Mouse (Mus musculus) hindbrain, embryonic 16.5 days (tissue): Measurements from ENCODE around the gene Mtmr3. TPM values are rescaled to one million over a fixed set of nuclear protein-coding genes. Genes with fewer than 3 reads are reported as not detected.

Experiments
- ATAC-seq: fragments of 200-750 bp; cut with Nextera tagmentation; 2 replicates; pipeline ENCODE4 v1.8.0; 2017; ENCODE audit warnings: moderate TSS enrichment, moderate library complexity
- H3K27ac ChIP-seq: fragments of 300-500 bp; sonication (generic); 2 replicates; pipeline ENCODE4 v1.5.1; 2014; ENCODE audit warnings: low read depth, mild to moderate bottlenecking, control low read depth, low read length, moderate library complexity
- H3K27me3 ChIP-seq: fragments of 300-500 bp; sonication (generic); replicated peaks from 2 replicates; pipeline ENCODE4 v1.6.1; 2014; ENCODE audit warnings: low read length; ENCODE audit not compliant: control insufficient read depth, insufficient read depth
- H3K36me3 ChIP-seq: fragments of 300-500 bp; sonication (generic); 2 replicates; pipeline ENCODE4 v1.6.1; 2014; ENCODE audit warnings: mild to moderate bottlenecking, low read length, moderate library complexity, mixed read lengths; ENCODE audit not compliant: control insufficient read depth, insufficient read depth
- H3K4me1 ChIP-seq: fragments of 300-500 bp; sonication (generic); 2 replicates; pipeline ENCODE4 v1.6.1; 2014; ENCODE audit warnings: low read depth, low read length; ENCODE audit not compliant: control insufficient read depth, insufficient read depth
- H3K4me2 ChIP-seq: fragments of 300-500 bp; sonication (generic); 2 replicates; pipeline ENCODE4 v1.6.1; 2014; ENCODE audit warnings: mild to moderate bottlenecking, low read length, control low read depth, moderate library complexity
- H3K4me3 ChIP-seq: fragments of 300-500 bp; sonication (generic); 2 replicates; pipeline ENCODE4 v1.5.1; 2014; ENCODE audit warnings: mild to moderate bottlenecking, low read length, control low read depth, moderate library complexity
- H3K9ac ChIP-seq: fragments of 300-500 bp; sonication (generic); 2 replicates; pipeline ENCODE4 v1.6.1; 2014; ENCODE audit warnings: low read depth, mild to moderate bottlenecking, control low read depth, low read length, moderate library complexity
- H3K9me3 ChIP-seq: fragments of 300-500 bp; sonication (generic); 2 replicates; pipeline ENCODE4 v1.6.1; 2014; ENCODE audit warnings: mild to moderate bottlenecking, low read length, moderate library complexity; ENCODE audit not compliant: control insufficient read depth
- WGBS: fragments of 180-500 bp; shearing (Covaris S2); extraction: QIAGEN DNeasy Blood & Tissue Kit; methylation state at CpG from one replicate; pipeline ENCODE4 v1.1.7; 2014; 5-methylcytosine and 5-hydroxymethylcytosine counted together
- polyA plus RNA-seq: library from polyadenylated mRNA; unstranded; fragments of >200 nt; fragmentation: Nextera tagmentation; extraction: Ambion mirVana; gene quantifications from 2 replicates; pipeline ENCODE4 v1.2.1, GENCODE M21; 2015

Gene Mtmr3
- polyA plus RNA-seq, 1 experiment from 2014 or later = 28.7 TPM

DNA sequence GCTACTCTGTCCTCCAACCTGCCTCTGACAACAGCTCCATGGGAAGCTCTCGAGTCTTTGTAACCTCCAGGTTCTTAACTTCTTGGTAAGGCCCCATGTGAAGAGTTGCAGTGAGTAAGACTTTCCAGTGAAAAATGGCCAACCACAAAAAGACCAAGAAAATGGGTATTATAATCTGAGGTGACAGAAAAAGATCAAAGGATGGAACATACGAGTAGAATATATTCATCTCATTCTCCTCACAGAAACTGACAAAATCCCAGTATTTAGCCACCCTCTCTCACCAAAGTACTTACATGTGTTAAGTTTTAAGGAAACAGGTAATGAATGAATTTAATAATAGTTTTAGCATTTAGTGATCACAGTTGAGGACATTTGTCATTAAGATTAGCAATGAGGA lies 88.2 kb downstream of the Mtmr3 start:
- 92% methylated on average over 2 of the region's 2 CpGs for WGBS
- Histone ChIP-seq H3K36me3 (peaks cover 21% of the 10 kb centered on the region), H3K4me1 (no peaks in the 10 kb centered on the region), H3K27me3 (no peaks in the 10 kb centered on the region), H3K4me2 (no peak overlapping the region), H3K27ac (no peak overlapping the region), H3K9me3 (no peaks in the 10 kb centered on the region), H3K4me3 (no peak overlapping the region), H3K9ac (no peak overlapping the region)
- ATAC-seq = no peak

GRCm38 (mm10) chr11:4502206-4502605 lies 92.5 kb downstream of the Mtmr3 start:
- peaks cover 27% of the 10 kb centered on the region for H3K36me3 ChIP-seq
- no peak for ATAC-seq
- WGBS = 69% methylated on average over 2 of the region's 2 CpGs

GRCm38 (mm10) chr11:4500826-4501225 lies 93.8 kb downstream of the Mtmr3 start:
- H3K4me3 ChIP-seq = no peak overlapping the region
- WGBS = 95% methylated on average over 4 of the region's 4 CpGs
- no peak overlapping the region for H3K27ac ChIP-seq
- no peak overlapping the region for H3K4me2 ChIP-seq
- peaks cover 23% of the 10 kb centered on the region for H3K36me3 ChIP-seq
- no peak overlapping the region for H3K9ac ChIP-seq
- H3K27me3 ChIP-seq = no peaks in the 10 kb centered on the region
- no peaks in the 10 kb centered on the region for H3K9me3 ChIP-seq
- no peak for ATAC-seq
- no peaks in the 10 kb centered on the region for H3K4me1 ChIP-seq

More at GRCm38 (mm10) chr11:4502206-4502605, 92.5 kb downstream of the Mtmr3 start:
- Histone ChIP-seq H3K27me3 (no peaks in the 10 kb centered on the region), H3K4me2 (no peak overlapping the region), H3K4me3 (no peak overlapping the region), H3K27ac (no peak overlapping the region), H3K9ac (no peak overlapping the region), H3K4me1 (no peaks in the 10 kb centered on the region), H3K9me3 (no peaks in the 10 kb centered on the region)

GRCm38 (mm10) chr11:4500261-4500660 lies 94.4 kb downstream of the Mtmr3 start:
- H3K9me3 ChIP-seq = no peaks in the 10 kb centered on the region
- 94% methylated on average over 1 of the region's 1 CpGs for WGBS
- H3K4me1 ChIP-seq = no peaks in the 10 kb centered on the region
- no peak overlapping the region for H3K4me2 ChIP-seq
- H3K36me3 ChIP-seq = peaks cover 23% of the 10 kb centered on the region
- no peak for ATAC-seq
- H3K9ac ChIP-seq = no peak overlapping the region
- H3K27me3 ChIP-seq = no peaks in the 10 kb centered on the region
- H3K27ac ChIP-seq = no peak overlapping the region
- no peak overlapping the region for H3K4me3 ChIP-seq

- Histone ChIP-seq H3K9me3 (no peaks in the 10 kb centered on the region), H3K36me3 (peaks cover 23% of the 10 kb centered on the region), H3K4me1 (no peaks in the 10 kb centered on the region), H3K4me2 (no peak overlapping the region), H3K9ac (no peak overlapping the region), H3K27ac (no peak overlapping the region), H3K4me3 (no peak overlapping the region), H3K27me3 (no peaks in the 10 kb centered on the region)
- no peak for ATAC-seq
- WGBS = 80% methylated on average over 2 of the region's 2 CpGs
These were observed 95.2 kb downstream of the Mtmr3 start for GRCm38 (mm10) chr11:4499456-4499855.

DNA sequence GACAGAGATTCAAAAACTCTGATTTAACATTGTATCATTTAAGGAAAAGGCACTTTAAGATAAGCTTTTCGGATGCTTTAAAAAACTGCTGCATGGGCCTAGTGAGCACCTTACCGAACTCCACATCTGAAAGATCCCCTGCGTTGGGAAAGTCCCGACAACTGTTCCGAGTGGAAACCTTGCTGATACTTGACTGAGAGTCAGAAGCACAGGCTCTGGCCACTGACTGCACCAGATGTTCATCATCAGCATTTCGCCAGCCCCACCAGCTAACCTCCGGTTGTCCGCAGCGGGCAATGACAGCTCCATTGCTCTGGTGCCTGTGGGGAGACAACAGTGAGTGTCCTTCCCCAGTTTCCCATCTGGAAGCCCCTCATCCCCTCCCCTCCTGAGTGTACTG lies 95.9 kb downstream of the Mtmr3 start:
- H3K36me3 ChIP-seq = peaks cover 21% of the 10 kb centered on the region

DNA sequence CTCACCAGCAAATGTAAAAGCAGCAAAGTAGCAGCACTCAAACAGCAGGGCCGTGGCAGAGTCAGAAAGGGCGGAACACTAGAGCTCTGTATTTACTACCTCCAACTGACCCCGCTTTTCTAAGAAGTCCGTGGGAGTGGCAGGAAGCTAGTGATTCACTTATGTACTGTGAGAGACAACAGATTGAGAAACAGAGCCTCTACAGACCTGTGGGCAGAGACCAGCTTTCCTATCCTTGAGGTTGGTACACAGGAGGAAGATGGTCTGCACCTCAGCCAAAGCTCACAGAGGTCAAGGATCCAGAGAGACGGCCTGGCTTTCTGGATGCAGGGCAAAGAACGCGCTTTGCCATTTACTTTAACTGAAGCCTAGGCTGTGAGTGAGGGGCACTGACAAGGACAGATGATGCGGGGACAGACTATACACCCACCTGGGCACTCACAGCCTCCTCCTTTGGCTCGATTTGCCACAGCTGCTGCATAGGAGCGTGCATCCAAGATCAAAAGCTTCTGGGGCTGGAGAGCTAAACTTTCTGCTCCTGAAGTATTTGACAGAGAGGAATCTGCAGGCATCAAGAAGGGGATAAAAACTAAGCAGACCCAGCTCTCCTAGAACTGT lies 97.1 kb downstream of the Mtmr3 start:
- H3K27ac ChIP-seq = no peak overlapping the region
- no peak overlapping the region for H3K4me2 ChIP-seq
- no peak for ATAC-seq
- no peaks in the 10 kb centered on the region for H3K4me1 ChIP-seq
- peaks cover 15% of the 10 kb centered on the region for H3K36me3 ChIP-seq
- no peak overlapping the region for H3K4me3 ChIP-seq
- no peaks in the 10 kb centered on the region for H3K27me3 ChIP-seq
- WGBS = 88% methylated on average over 10 of the region's 10 CpGs
- H3K9me3 ChIP-seq = no peaks in the 10 kb centered on the region
- H3K9ac ChIP-seq = no peak overlapping the region

More for the DNA sequence above, 95.9 kb downstream of the Mtmr3 start:
- no peaks in the 10 kb centered on the region for H3K9me3 ChIP-seq
- H3K4me2 ChIP-seq = no peak overlapping the region
- no peak overlapping the region for H3K27ac ChIP-seq
- H3K27me3 ChIP-seq = no peaks in the 10 kb centered on the region
- no peaks in the 10 kb centered on the region for H3K4me1 ChIP-seq
- H3K9ac ChIP-seq = no peak overlapping the region
- H3K4me3 ChIP-seq = no peak overlapping the region
- WGBS = 84% methylated on average over 9 of the region's 9 CpGs
- ATAC-seq = no peak

- no peak overlapping the region for H3K27ac ChIP-seq
- no peak overlapping the region for H3K4me3 ChIP-seq
- 89% methylated on average over 4 of the region's 4 CpGs for WGBS
- ATAC-seq = no peak
- H3K36me3 ChIP-seq = peaks cover 29% of the 10 kb centered on the region
- no peaks in the 10 kb centered on the region for H3K4me1 ChIP-seq
- no peaks in the 10 kb centered on the region for H3K27me3 ChIP-seq
- H3K9ac ChIP-seq = no peak overlapping the region
- H3K4me2 ChIP-seq = no peak overlapping the region
- no peaks in the 10 kb centered on the region for H3K9me3 ChIP-seq
These were observed 99.6 kb downstream of the Mtmr3 start for GRCm38 (mm10) chr11:4495021-4495540.

- 96% methylated on average over 4 of the region's 4 CpGs for WGBS
- no peak for ATAC-seq
These were observed 105.5 kb downstream of the Mtmr3 start for GRCm38 (mm10) chr11:4489207-4489606.

More at GRCm38 (mm10) chr11:4489207-4489606, 105.5 kb downstream of the Mtmr3 start:
- H3K4me3 ChIP-seq = no peak overlapping the region
- H3K4me2 ChIP-seq = no peak overlapping the region
- no peak overlapping the region for H3K27ac ChIP-seq
- H3K9ac ChIP-seq = no peak overlapping the region
- no peaks in the 10 kb centered on the region for H3K9me3 ChIP-seq
- H3K36me3 ChIP-seq = peaks cover 53% of the 10 kb centered on the region
- H3K27me3 ChIP-seq = no peaks in the 10 kb centered on the region
- no peaks in the 10 kb centered on the region for H3K4me1 ChIP-seq
